Mouse (Mus musculus): Measurements from ENCODE around the gene Pla2g2e. TPM values are rescaled to one million over a fixed set of nuclear protein-coding genes. Genes with fewer than 3 reads are reported as not detected.

The Pla2g2e gene
- polyA plus RNA-seq, 1 experiment from 2014 or later = not detected

Other genes with a start within 250 kb of the Pla2g2e start
- 0.67 and 0.80 TPM in 2 replicates for gene Vwa5b1, start 242.1 kb upstream of the Pla2g2e start, polyA plus RNA-seq (2016; fragmentation: Nextera tagmentation; extraction: Ambion mirVana)
- 0.89 and 0.95 TPM in 2 replicates for gene Pla2g2c, start 153.2 kb upstream of the Pla2g2e start, polyA plus RNA-seq (2016; fragmentation: Nextera tagmentation; extraction: Ambion mirVana)
- 2.3 and 4.6 TPM in 2 replicates for gene Ubxn10, start 140.8 kb upstream of the Pla2g2e start, polyA plus RNA-seq (2016; fragmentation: Nextera tagmentation; extraction: Ambion mirVana)
- gene Pla2g2f, start 120.3 kb upstream of the Pla2g2e start, polyA plus RNA-seq (2016; fragmentation: Nextera tagmentation; extraction: Ambion mirVana) = 0.84 and 1.2 TPM in 2 replicates
- 1.0 and 1.4 TPM in 2 replicates for gene Pla2g2d, start 102.2 kb upstream of the Pla2g2e start, polyA plus RNA-seq (2016; fragmentation: Nextera tagmentation; extraction: Ambion mirVana)
- gene Pla2g5, start 14.5 kb upstream of the Pla2g2e start, polyA plus RNA-seq (2016; fragmentation: Nextera tagmentation; extraction: Ambion mirVana) = 0.19 TPM in 1 of 2 replicates, not detected in the other
- not detected in 2 replicates for gene Gm13030, start 4.0 kb upstream of the Pla2g2e start, polyA plus RNA-seq (2016; fragmentation: Nextera tagmentation; extraction: Ambion mirVana)
- gene Otud3, start 36.0 kb downstream of the Pla2g2e start, polyA plus RNA-seq (2016; fragmentation: Nextera tagmentation; extraction: Ambion mirVana) = 2.4 and 3.0 TPM in 2 replicates
- gene Rnf186, start 89.2 kb downstream of the Pla2g2e start, polyA plus RNA-seq (2016; fragmentation: Nextera tagmentation; extraction: Ambion mirVana) = not detected in 2 replicates
- 0.70 and 1.1 TPM in 2 replicates for gene Tmco4, start 94.9 kb downstream of the Pla2g2e start, polyA plus RNA-seq (2016; fragmentation: Nextera tagmentation; extraction: Ambion mirVana)
- 0.08 TPM in 1 of 2 replicates, not detected in the other for gene Htr6, start 197.6 kb downstream of the Pla2g2e start, polyA plus RNA-seq (2016; fragmentation: Nextera tagmentation; extraction: Ambion mirVana)
- gene Nbl1, start 215.1 kb downstream of the Pla2g2e start, polyA plus RNA-seq (2016; fragmentation: Nextera tagmentation; extraction: Ambion mirVana) = 12.3 and 17.2 TPM in 2 replicates

Data from hindbrain, embryonic 10.5 days (tissue).